Mouse (Mus musculus) hindbrain, embryonic 16.5 days (tissue): ENCODE data around the gene Spocd1. TPM values are rescaled to one million over a fixed set of nuclear protein-coding genes. Genes with fewer than 3 reads are reported as not detected.

Experiments
- ATAC-seq: fragments of 200-750 bp; cut with Nextera tagmentation; 2 replicates; pipeline ENCODE4 v1.8.0; 2017; ENCODE audit warnings: moderate TSS enrichment, moderate library complexity
- H3K27ac ChIP-seq: fragments of 300-500 bp; sonication (generic); 2 replicates; pipeline ENCODE4 v1.5.1; 2014; ENCODE audit warnings: low read depth, mild to moderate bottlenecking, control low read depth, low read length, moderate library complexity
- H3K27me3 ChIP-seq: fragments of 300-500 bp; sonication (generic); replicated peaks from 2 replicates; pipeline ENCODE4 v1.6.1; 2014; ENCODE audit warnings: low read length; ENCODE audit not compliant: control insufficient read depth, insufficient read depth
- H3K36me3 ChIP-seq: fragments of 300-500 bp; sonication (generic); 2 replicates; pipeline ENCODE4 v1.6.1; 2014; ENCODE audit warnings: mild to moderate bottlenecking, low read length, moderate library complexity, mixed read lengths; ENCODE audit not compliant: control insufficient read depth, insufficient read depth
- H3K4me1 ChIP-seq: fragments of 300-500 bp; sonication (generic); 2 replicates; pipeline ENCODE4 v1.6.1; 2014; ENCODE audit warnings: low read depth, low read length; ENCODE audit not compliant: control insufficient read depth, insufficient read depth
- H3K4me2 ChIP-seq: fragments of 300-500 bp; sonication (generic); 2 replicates; pipeline ENCODE4 v1.6.1; 2014; ENCODE audit warnings: mild to moderate bottlenecking, low read length, control low read depth, moderate library complexity
- H3K4me3 ChIP-seq: fragments of 300-500 bp; sonication (generic); 2 replicates; pipeline ENCODE4 v1.5.1; 2014; ENCODE audit warnings: mild to moderate bottlenecking, low read length, control low read depth, moderate library complexity
- H3K9ac ChIP-seq: fragments of 300-500 bp; sonication (generic); 2 replicates; pipeline ENCODE4 v1.6.1; 2014; ENCODE audit warnings: low read depth, mild to moderate bottlenecking, control low read depth, low read length, moderate library complexity
- H3K9me3 ChIP-seq: fragments of 300-500 bp; sonication (generic); 2 replicates; pipeline ENCODE4 v1.6.1; 2014; ENCODE audit warnings: mild to moderate bottlenecking, low read length, moderate library complexity; ENCODE audit not compliant: control insufficient read depth
- WGBS: fragments of 180-500 bp; shearing (Covaris S2); extraction: QIAGEN DNeasy Blood & Tissue Kit; methylation state at CpG from one replicate; pipeline ENCODE4 v1.1.7; 2014; 5-methylcytosine and 5-hydroxymethylcytosine counted together
- polyA plus RNA-seq: library from polyadenylated mRNA; unstranded; fragments of >200 nt; fragmentation: Nextera tagmentation; extraction: Ambion mirVana; gene quantifications from 2 replicates; pipeline ENCODE4 v1.2.1, GENCODE M21; 2015

Gene Spocd1
- polyA plus RNA-seq, 1 experiment from 2014 or later = not detected

DNA sequence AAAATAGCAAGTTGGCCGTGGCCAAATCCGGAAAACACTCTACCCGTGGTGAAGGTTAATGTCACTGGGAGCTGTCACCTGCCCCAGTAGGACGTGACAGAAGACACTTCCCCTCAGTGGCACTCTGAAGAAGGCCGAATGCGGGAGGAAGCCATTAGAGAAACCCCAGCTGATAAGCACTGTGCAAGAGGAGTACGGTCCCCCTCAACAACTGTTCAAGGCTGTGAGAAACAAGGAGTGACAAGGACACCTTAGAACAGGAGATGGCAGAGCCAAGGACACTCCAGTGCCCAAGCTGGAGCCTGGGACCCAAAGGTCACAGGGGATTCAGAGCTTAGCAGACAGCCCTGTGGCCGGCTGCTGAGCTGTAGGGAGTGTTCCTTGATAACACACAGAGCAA, 2.5 kb upstream of the Spocd1 start:
- WGBS = 52% methylated on average over 8 of the region's 8 CpGs
- no peak for ATAC-seq
- Histone ChIP-seq H3K4me1 (peaks cover 2% of the 10 kb centered on the region; the same call in 1 of the 2 replicates), H3K4me3 (no peak overlapping the region), H3K4me2 (no peak overlapping the region), H3K36me3 (no peaks in the 10 kb centered on the region), H3K27me3 (no peaks in the 10 kb centered on the region), H3K9me3 (no peaks in the 10 kb centered on the region), H3K27ac (no peak overlapping the region), H3K9ac (no peak overlapping the region)

DNA sequence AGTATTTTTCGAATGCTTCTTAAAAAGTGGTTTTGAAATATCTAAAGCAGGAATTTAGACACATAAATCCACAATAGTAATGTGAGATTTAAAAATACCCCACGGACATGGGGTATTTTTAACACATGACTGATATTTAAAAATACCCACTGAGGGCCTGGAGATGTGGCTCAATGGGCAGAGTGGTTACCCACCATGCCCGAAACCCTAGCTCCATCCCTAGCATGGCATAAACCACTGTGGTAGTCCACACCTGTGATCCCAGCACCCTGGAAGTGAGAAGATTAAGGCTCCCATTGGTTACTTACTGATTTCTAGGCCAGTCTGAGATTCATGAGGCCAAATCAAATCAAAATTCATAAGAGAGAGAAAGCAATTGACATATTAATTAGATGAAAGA, 2.0 kb upstream of the Spocd1 start:
- Histone ChIP-seq H3K36me3 (no peaks in the 10 kb centered on the region), H3K4me2 (no peak overlapping the region), H3K4me3 (no peak overlapping the region), H3K9ac (no peak overlapping the region), H3K9me3 (no peaks in the 10 kb centered on the region), H3K27me3 (no peaks in the 10 kb centered on the region), H3K4me1 (peaks cover 2% of the 10 kb centered on the region; the same call in 1 of the 2 replicates), H3K27ac (no peak overlapping the region)
- no peak for ATAC-seq
- WGBS = 88% methylated on average over 3 of the region's 3 CpGs

DNA sequence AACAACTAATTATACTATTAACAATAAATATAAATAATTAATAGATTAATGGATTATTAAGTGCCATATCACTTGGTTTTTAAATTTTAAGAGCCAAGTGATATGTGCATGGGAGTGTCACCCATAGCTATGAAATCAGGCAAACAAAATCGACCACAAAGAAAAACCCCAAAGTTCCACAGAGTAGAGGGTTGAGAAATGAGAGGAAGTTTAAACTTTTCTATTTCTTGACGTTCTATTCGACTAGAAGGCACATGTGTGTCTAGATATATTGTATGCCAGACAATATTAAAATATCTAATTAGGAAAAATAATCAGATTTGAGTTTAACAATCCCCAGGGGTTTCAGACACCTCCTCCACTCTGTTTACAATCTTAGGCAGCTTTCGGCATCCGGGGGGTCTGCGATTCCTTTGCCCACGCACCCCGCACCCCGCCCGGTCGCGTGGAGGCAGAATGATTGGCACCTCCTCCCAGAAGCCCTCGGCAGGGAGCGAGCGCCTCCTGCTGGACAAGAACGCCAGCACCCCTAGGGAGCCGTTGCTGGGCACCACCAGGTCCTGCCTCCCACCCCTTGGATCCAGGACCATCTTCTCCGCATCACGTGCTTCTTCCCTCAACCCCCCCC, 811 bp upstream of the Spocd1 start:
- ATAC-seq = no peak
- Histone ChIP-seq H3K27ac (no peak overlapping the region), H3K4me1 (peaks cover 2% of the 10 kb centered on the region; the same call in 1 of the 2 replicates), H3K4me2 (peak overlapping the region; percentile 46), H3K9me3 (no peaks in the 10 kb centered on the region), H3K4me3 (0 out of 2 replicates have a peak overlapping the region, but pooled peaks have one; percentile 11), H3K27me3 (no peaks in the 10 kb centered on the region), H3K9ac (peak overlapping the region; percentile 14; the same call in 1 of the 2 replicates), H3K36me3 (no peaks in the 10 kb centered on the region)
- WGBS = 6% methylated on average over 19 of the region's 19 CpGs

DNA sequence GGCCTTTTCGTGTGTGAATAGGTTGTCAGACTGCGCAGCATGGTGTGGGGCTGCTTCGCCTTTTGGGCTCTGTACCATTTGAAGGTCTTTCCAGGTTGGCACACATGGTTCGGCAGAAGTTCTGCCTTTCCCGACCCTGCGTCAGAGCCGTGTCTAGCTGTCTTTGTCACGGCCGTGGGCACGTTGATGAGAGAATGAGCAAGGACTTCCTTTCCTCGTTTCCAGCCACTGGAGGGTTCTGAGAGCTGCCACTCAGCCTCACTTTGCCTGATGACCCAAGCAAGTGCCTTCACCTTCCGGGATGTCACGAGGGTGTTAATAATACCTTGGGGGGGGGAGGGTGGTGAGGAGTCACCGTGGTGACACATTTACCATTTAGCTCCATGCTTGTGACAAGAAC, 4.6 kb downstream of the Spocd1 start:
- no peaks in the 10 kb centered on the region for H3K27me3 ChIP-seq
- no peaks in the 10 kb centered on the region for H3K36me3 ChIP-seq
- no peak overlapping the region for H3K4me3 ChIP-seq
- no peak overlapping the region for H3K9ac ChIP-seq
- H3K4me1 ChIP-seq = peaks cover 12% of the 10 kb centered on the region
- H3K9me3 ChIP-seq = no peaks in the 10 kb centered on the region
- H3K4me2 ChIP-seq = no peak overlapping the region
- WGBS = 67% methylated on average over 14 of the region's 14 CpGs
- no peak overlapping the region for H3K27ac ChIP-seq
- 0 out of 2 replicates have a peak, but pooled peaks have one; percentile 6 for ATAC-seq

DNA sequence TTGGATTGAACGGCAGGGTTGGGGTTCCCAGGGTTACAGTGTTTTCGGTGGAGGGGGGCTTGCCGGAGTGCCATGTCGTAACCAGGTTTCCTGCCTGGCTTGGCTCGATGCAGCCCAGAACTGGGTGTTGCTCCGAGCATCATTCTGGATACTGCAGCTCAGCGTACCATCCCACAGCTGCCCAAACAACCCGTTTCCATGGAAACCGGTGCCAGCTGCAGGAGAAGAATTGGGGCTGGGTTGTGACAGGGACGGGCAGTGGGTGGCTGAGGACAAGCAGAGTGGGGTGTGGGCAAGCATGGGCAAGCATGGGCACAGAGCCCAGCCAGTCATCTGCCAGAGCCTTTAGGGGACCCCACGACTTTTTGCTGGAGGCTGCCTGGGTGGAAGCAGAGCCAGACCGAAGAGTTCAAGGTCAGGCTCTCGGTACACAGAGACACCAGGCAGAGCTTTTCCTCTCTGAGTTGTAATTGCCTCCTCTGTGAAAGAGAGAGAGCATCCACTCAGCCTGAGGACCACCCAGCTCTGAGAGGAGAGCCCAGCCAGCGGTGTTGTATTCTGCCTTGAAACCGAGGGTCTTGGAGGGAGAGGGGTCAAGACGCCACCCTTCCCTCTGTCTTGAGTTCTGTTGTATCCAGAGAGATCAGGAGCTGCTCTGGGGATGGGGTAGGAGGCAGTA, 5.3 kb downstream of the Spocd1 start:
- Histone ChIP-seq H3K4me1 (peaks cover 12% of the 10 kb centered on the region), H3K27me3 (no peaks in the 10 kb centered on the region), H3K9me3 (no peaks in the 10 kb centered on the region), H3K4me2 (peak overlapping the region; percentile 17), H3K36me3 (no peaks in the 10 kb centered on the region), H3K9ac (peak overlapping the region; percentile 29; the same call in 1 of the 2 replicates), H3K4me3 (no peak overlapping the region), H3K27ac (no peak overlapping the region)
- WGBS = 47% methylated on average over 16 of the region's 16 CpGs
- ATAC-seq = peak; percentile 85

DNA sequence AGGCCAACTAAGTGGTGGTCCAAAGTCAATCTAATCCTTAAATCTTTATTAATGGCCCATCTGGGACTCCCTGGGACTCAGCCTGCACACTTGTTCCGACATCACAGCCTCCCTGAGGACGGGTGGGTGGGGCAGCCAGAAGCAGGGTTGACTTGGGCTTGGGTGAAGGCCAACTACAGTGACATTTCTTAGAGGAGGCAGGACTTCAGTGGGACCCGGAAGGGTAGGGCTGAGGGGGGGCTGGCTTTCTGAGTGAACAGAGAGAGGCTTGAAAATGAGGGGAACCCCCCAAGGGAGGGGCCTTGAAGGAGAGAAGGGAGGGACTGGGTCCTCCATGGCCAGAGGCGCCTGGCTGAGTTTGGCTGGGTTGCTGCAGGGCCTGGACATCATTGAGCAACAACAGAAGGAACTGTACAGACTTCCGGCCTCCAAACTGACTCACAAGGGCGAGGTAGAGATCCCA, 22.3 kb downstream of the Spocd1 start:
- H3K4me2 ChIP-seq = no peak overlapping the region
- WGBS = 78% methylated on average over 6 of the region's 6 CpGs
- H3K27ac ChIP-seq = no peak overlapping the region
- ATAC-seq = no peak
- no peaks in the 10 kb centered on the region; the same call in 1 of the 2 replicates for H3K27me3 ChIP-seq
- H3K9ac ChIP-seq = no peak overlapping the region
- no peak overlapping the region for H3K4me3 ChIP-seq
- H3K4me1 ChIP-seq = no peaks in the 10 kb centered on the region
- no peaks in the 10 kb centered on the region for H3K36me3 ChIP-seq
- H3K9me3 ChIP-seq = no peaks in the 10 kb centered on the region

DNA sequence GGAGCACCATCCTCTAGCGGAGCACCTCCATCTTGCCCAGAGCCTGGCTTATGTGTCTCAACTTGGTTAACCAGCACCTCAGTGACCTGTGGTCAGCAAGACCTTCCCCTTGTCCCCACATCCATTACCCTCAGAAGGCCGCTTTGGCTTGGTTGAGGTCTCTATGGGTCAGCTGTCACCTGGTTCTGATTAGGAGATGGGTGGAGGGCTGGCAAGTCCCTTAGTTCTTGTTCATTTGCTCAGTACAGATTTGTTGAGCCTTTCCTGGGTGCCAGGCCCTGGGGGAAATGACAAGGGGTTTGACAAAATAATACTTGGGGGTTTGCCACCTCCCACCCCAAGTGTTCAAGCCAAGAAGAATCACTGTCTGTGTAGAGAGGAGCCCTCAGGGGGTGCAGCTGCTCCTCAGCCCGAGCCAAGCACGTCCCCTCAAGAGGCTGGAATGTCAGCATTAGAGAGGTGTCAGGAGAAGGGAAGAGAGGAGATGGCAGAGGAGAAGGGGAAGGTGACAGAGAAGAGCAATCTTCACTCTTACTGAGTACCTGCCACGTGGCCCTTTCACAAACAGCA, 23.3 kb downstream of the Spocd1 start:
- H3K27ac ChIP-seq = no peak overlapping the region
- H3K4me2 ChIP-seq = no peak overlapping the region
- H3K9ac ChIP-seq = no peak overlapping the region
- H3K4me1 ChIP-seq = no peaks in the 10 kb centered on the region
- H3K4me3 ChIP-seq = no peak overlapping the region
- ATAC-seq = no peak
- 62% methylated on average over 5 of the region's 5 CpGs for WGBS
- H3K9me3 ChIP-seq = no peaks in the 10 kb centered on the region
- no peaks in the 10 kb centered on the region for H3K36me3 ChIP-seq
- H3K27me3 ChIP-seq = no peaks in the 10 kb centered on the region; the same call in 1 of the 2 replicates

DNA sequence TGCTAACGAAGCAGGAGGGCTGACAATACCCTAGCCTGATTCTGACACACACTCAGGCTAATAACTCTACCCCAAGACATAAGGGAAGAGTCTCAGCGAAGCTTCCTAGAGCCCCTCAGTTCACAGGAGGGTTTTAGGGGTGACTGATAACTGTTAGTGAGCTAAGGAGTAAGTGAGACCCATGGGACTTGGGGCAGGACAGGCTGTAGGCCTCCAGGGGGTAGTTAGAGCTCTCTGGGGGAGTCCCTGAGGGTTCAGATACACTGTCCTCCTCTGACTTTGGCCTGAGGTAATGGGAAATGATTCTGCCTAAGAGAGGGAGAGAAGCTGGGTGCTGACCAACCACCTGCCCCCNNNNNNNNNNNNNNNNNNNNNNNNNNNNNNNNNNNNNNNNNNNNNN, 25.5 kb downstream of the Spocd1 start:
- ATAC-seq = no peak
- no peaks in the 10 kb centered on the region for H3K27me3 ChIP-seq
- H3K9ac ChIP-seq = no peak overlapping the region
- H3K4me2 ChIP-seq = no peak overlapping the region
- no peak overlapping the region for H3K4me3 ChIP-seq
- WGBS = 46% methylated on average over 2 of the region's 2 CpGs
- no peaks in the 10 kb centered on the region; the same call in 1 of the 2 replicates for H3K4me1 ChIP-seq
- no peak overlapping the region for H3K27ac ChIP-seq
- H3K9me3 ChIP-seq = no peaks in the 10 kb centered on the region
- no peaks in the 10 kb centered on the region for H3K36me3 ChIP-seq
